Comparison of ENCODE assay signal across 9 mouse cellular contexts in the genomic region with DNA sequence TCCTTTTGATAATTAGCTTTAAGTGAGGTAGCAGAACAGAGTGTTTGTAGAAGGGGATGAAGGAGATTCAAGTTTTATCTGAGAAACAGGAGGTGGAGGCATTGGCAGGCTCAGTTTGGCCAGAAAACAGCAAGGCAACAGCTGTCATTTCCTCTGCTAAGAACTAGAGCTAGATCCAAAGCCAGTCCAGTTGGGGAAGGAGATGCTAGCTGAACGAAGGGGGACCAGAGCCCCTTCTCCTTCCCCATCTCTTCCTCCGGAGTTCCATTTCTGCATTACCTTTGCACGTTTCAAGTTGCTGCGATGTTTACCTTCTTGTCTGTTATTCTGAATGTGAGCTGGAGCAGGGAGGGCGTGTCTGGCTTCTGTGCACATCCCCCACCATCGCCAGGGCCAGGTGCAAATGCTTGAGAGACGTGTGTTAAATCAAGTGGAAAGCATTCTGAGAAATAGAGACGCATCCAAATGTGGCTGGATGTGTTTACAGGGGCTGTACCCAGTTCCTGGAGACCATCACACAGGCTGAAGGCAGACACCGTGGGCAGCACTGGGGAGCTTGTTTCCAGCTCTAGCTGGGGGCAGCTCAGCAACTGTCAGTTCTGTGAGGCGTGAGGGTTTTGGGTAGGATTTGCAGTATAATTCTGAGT.
A peak's percentile ranks its signal among the peaks of the same experiment; 100 is the strongest.
DNase-seq lines count a peak whose midpoint lies in the region; ATAC-seq and TF ChIP-seq lines count a peak whose summit lies in the region.
"Had no signal": no experiment of that assay in that cellular context is flagged by ENCODE, and none has a peak within 500 bp of the region (broad histone marks: within the 10 kb centered on the region; RNA-seq: fewer than 3 reads in every experiment).

No protein-coding gene starts in this region.

- H3K27me3 ChIP-seq in midbrain, postnatal 0 days (ENCODE audit: insufficient read depth, low read length), result no peaks in the 10 kb centered on the region
- H3K27me3 ChIP-seq in midbrain, embryonic 16.5 days (ENCODE audit: control insufficient read depth, insufficient read depth, low read depth, low read length), result no peaks in the 10 kb centered on the region

- ATAC-seq in midbrain, postnatal 0 days (ENCODE audit: low FRiP score), result no peak
- no peak for ATAC-seq in midbrain, embryonic 16.5 days
- ATAC-seq in CD4-positive, CD25-positive, alpha-beta regulatory T cell, adult 4 months, result no peak

- WGBS in midbrain, postnatal 0 days, result 44% methylated on average over 10 of the region's 10 CpGs
- 42% methylated on average over 10 of the region's 10 CpGs for WGBS in midbrain, embryonic 16.5 days

- H3K9me3 ChIP-seq in midbrain, postnatal 0 days (ENCODE audit: low read length), result no peaks in the 10 kb centered on the region
- H3K9me3 ChIP-seq in midbrain, embryonic 16.5 days (replicated peaks; ENCODE audit: control insufficient read depth, low read length, poor library complexity, severe bottlenecking), result no peaks in the 10 kb centered on the region

- H3K36me3 ChIP-seq in midbrain, postnatal 0 days (ENCODE audit: insufficient read depth, low read length), result no peaks in the 10 kb centered on the region
- no peaks in the 10 kb centered on the region for H3K36me3 ChIP-seq in midbrain, embryonic 16.5 days (ENCODE audit: control insufficient read depth, insufficient read depth, low read length)

- no peak overlapping the region for H3K27ac ChIP-seq in midbrain, postnatal 0 days (ENCODE audit: low read depth, low read length)
- H3K27ac ChIP-seq in midbrain, embryonic 16.5 days (ENCODE audit: low read length), result no peak overlapping the region

- H3K4me2 ChIP-seq in midbrain, postnatal 0 days (ENCODE audit: low read depth, low read length, poor library complexity, severe bottlenecking), result no peak overlapping the region
- H3K4me2 ChIP-seq in midbrain, embryonic 16.5 days (ENCODE audit: low read length), result no peak overlapping the region

- intact Hi-C loops in left cerebral cortex, postnatal 4 days (cut with DNase I), result no loop called here

- H3K4me3 ChIP-seq in midbrain, postnatal 0 days (ENCODE audit: low read depth, low read length), result no peak overlapping the region
- H3K4me3 ChIP-seq in midbrain, embryonic 16.5 days (ENCODE audit: low read depth, low read length), result no peak overlapping the region

- H3K9ac ChIP-seq in midbrain, postnatal 0 days (replicated peaks; ENCODE audit: low read length, poor library complexity, severe bottlenecking), result no peak overlapping the region
- no peak overlapping the region for H3K9ac ChIP-seq in midbrain, embryonic 16.5 days (ENCODE audit: low read depth, low read length)

- no peak for TF ChIP-seq CTCF in midbrain, postnatal 0 days (IDR thresholded peaks at IDR 0.05)

- DNase-seq in cerebellum, postnatal 10 days, result peak; percentile 43 to 57
- DNase-seq in cerebellum, adult 8-10 months, result no peak
- DNase-seq in midbrain, postnatal 0 days (ENCODE audit: low spot score), result peak; percentile 34
- peak; percentile 22 for DNase-seq in left cerebral cortex, postnatal 4 days
- peak; percentile 60 for DNase-seq in thymus, postnatal 4 days
- DNase-seq in adrenal gland, adult (ENCODE audit: inconsistent age in 2 of 2, low spot score in 1 of 2), result no peak
- DNase-seq: adrenal gland, adult 8-10 months had no signal

- H3K4me1 ChIP-seq in midbrain, postnatal 0 days (ENCODE audit: insufficient read depth, low read length), result no peaks in the 10 kb centered on the region
- no peaks in the 10 kb centered on the region for H3K4me1 ChIP-seq in midbrain, embryonic 16.5 days (ENCODE audit: control insufficient read depth, insufficient read depth, low read length)

Comparison
In these comparisons a context has a peak if more than half of its experiments do, and no peak if none do; other contexts are left out.
1. DNase-seq: peak in cerebellum, postnatal 10 days (2 of 2), midbrain, postnatal 0 days (single experiment), left cerebral cortex, postnatal 4 days (single experiment) and thymus, postnatal 4 days (single experiment); none in cerebellum, adult 8-10 months (single experiment) and adrenal gland, adult (0 of 2).